Mouse (Mus musculus): ENCODE data around the gene Fbxw4.

GRCm38 (mm10) chr19:45630953-45631352, 29.2 kb downstream of the Fbxw4 start:
- TF ChIP-seq POLR2A (IDR thresholded peaks at IDR 0.05; ENCODE audit: control insufficient read depth, extremely low read depth, insufficient read depth, low read length, poor library complexity) (no peak), CTCF (IDR thresholded peaks at IDR 0.05; ENCODE audit: borderline replicate concordance, control insufficient read depth, extremely low read depth, insufficient read depth, low read length, poor library complexity) (no peak)
